Mouse (Mus musculus) spleen, adult 2 months (tissue): ENCODE results near the gene Stim1.

Experiments
- CTCF ChIP-seq: fragments of 200-500 bp; IDR thresholded peaks from 2 replicates; pipeline ENCODE4 v1.5.1; 2011; ENCODE audit warnings: mild to moderate bottlenecking, inconsistent platforms; ENCODE audit not compliant: insufficient read depth, insufficient read length, insufficient replicate concordance; ENCODE audit errors: extremely low read depth
- POLR2A ChIP-seq: fragments of 200-500 bp; IDR thresholded peaks from 2 replicates; pipeline ENCODE4 v1.6.1; 2011; ENCODE audit warnings: low read depth, low read length, inconsistent platforms

DNA sequence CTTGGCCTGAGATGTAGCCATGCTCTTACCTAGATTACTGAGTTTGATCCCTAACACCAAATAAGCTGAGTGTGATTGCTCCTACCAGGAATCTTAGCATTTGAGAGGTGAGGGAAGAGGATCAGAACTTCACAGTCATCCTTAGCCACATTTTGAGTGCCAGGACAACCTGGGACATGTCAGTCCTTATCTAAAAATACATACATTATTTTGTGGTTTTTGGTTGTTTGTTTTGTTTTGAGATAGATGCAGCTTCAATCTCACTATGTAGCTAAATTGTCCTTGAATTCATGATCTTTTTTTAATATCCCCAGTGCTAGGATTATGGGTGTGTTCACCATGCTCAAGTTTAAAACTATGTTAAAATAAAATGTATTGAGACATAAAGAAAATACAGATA lies 139.8 kb downstream of the Stim1 start:
- TF ChIP-seq POLR2A (no peak), CTCF (no peak)
